Mouse (Mus musculus) heart, embryonic 14.5 days (tissue): ENCODE data around the gene Agbl5. TPM values are rescaled to one million over a fixed set of nuclear protein-coding genes. Genes with fewer than 3 reads are reported as not detected.

Experiments used
- ATAC-seq: fragments of 200-750 bp; cut with Nextera tagmentation; 2 replicates; pipeline ENCODE4 v1.8.0; 2017; ENCODE audit warnings: low read depth, moderate TSS enrichment; ENCODE audit not compliant: insufficient number of reproducible peaks, insufficient read depth, low FRiP score
- H3K27ac ChIP-seq, 2 experiments: fragments of 200-500 bp in 1 of 2; fragments of 300-500 bp in 1 of 2; sonication (generic) in 1 of 2; replicated peaks in 1 of 2; 2 replicates each; pipeline ENCODE4 v1.5.1; 2012 to 2014; ENCODE audit warnings: low read depth in 2 of 2, low read length in 2 of 2, control low read depth in 1 of 2, mild to moderate bottlenecking in 1 of 2, mixed read lengths in 1 of 2; ENCODE audit not compliant: control insufficient read depth in 1 of 2, insufficient read depth in 1 of 2
- H3K27me3 ChIP-seq: fragments of 300-500 bp; sonication (generic); 2 replicates; pipeline ENCODE4 v1.6.1; 2014; ENCODE audit warnings: mild to moderate bottlenecking, low read length, control low read depth; ENCODE audit not compliant: control insufficient read depth, insufficient read depth
- H3K36me3 ChIP-seq: fragments of 300-500 bp; sonication (generic); 2 replicates; pipeline ENCODE4 v1.6.1; 2014; ENCODE audit warnings: mild to moderate bottlenecking, control low read depth, low read length, mixed read lengths; ENCODE audit not compliant: control insufficient read depth, insufficient read depth
- H3K4me1 ChIP-seq, 2 experiments: fragments of 200-500 bp in 1 of 2; fragments of 300-500 bp in 1 of 2; sonication (generic) in 1 of 2; 2 replicates each; pipeline ENCODE4 v1.6.1; 2012 to 2014; ENCODE audit warnings: low read length in 2 of 2, control low read depth in 1 of 2, mixed read lengths in 1 of 2; ENCODE audit not compliant: control insufficient read depth in 2 of 2, insufficient read depth in 2 of 2
- H3K4me2 ChIP-seq: fragments of 300-500 bp; sonication (generic); 2 replicates; pipeline ENCODE4 v1.6.1; 2014; ENCODE audit warnings: mild to moderate bottlenecking, low read length
- H3K4me3 ChIP-seq, 2 experiments: fragments of 200-500 bp in 1 of 2; fragments of 300-500 bp in 1 of 2; sonication (generic) in 1 of 2; 2 replicates each; pipeline ENCODE4 v1.5.1; 2012 to 2014; ENCODE audit warnings: low read length in 2 of 2, mild to moderate bottlenecking in 2 of 2, control low read depth in 1 of 2, low read depth in 1 of 2, moderate library complexity in 1 of 2; ENCODE audit not compliant: control insufficient read depth in 1 of 2, insufficient read depth in 1 of 2
- H3K9ac ChIP-seq: fragments of 300-500 bp; sonication (generic); 2 replicates; pipeline ENCODE4 v1.6.1; 2014; ENCODE audit warnings: mild to moderate bottlenecking, low read length
- H3K9me3 ChIP-seq: fragments of 300-500 bp; sonication (generic); 2 replicates; pipeline ENCODE4 v1.6.1; 2016; ENCODE audit warnings: low read length, control low read depth; ENCODE audit not compliant: control insufficient read depth
- WGBS: fragments of 180-500 bp; shearing (Covaris S2); extraction: QIAGEN DNeasy Blood & Tissue Kit; methylation state at CpG from one replicate; pipeline ENCODE4 v1.1.7; 2014; 5-methylcytosine and 5-hydroxymethylcytosine counted together
- polyA plus RNA-seq: library from polyadenylated mRNA; unstranded; fragments of >200 nt; fragmentation: Nextera tagmentation; extraction: Ambion mirVana; gene quantifications from 2 replicates; pipeline ENCODE4 v1.2.1, GENCODE M21; 2014

Agbl5 gene
- polyA plus RNA-seq, 1 experiment from 2014 or later = 10.8 TPM

- Histone ChIP-seq H3K4me1 (peaks cover under 1 to 6% of the 10 kb centered on the region in 2 experiments; a peak in 2 of 4 replicates), H3K27me3 (no peaks in the 10 kb centered on the region), H3K4me3 (no peak overlapping the region; a peak in 1 of 4 replicates), H3K9ac (no peak overlapping the region), H3K36me3 (no peaks in the 10 kb centered on the region), H3K4me2 (peak overlapping the region; percentile 55), H3K9me3 (no peaks in the 10 kb centered on the region), H3K27ac (no peak overlapping the region)
- ATAC-seq = no peak
- 40% methylated on average over 7 of the region's 7 CpGs for WGBS
Measured at GRCm38 (mm10) chr5:30927945-30928529, 39.5 kb downstream of the Agbl5 start.

- no peaks in the 10 kb centered on the region for H3K9me3 ChIP-seq
- H3K4me2 ChIP-seq = no peak overlapping the region
- no peak overlapping the region for H3K4me3 ChIP-seq
- H3K27ac ChIP-seq = no peak overlapping the region
- no peak overlapping the region for H3K9ac ChIP-seq
- no peaks in the 10 kb centered on the region for H3K27me3 ChIP-seq
- ATAC-seq = no peak
- H3K4me1 ChIP-seq = peaks cover 0 to 6% of the 10 kb centered on the region in 2 experiments; a peak in 2 of 4 replicates
- 47% methylated on average over 4 of the region's 4 CpGs for WGBS
- no peaks in the 10 kb centered on the region for H3K36me3 ChIP-seq
Measured at GRCm38 (mm10) chr5:30930121-30930520, 41.6 kb downstream of the Agbl5 start.

GRCm38 (mm10) chr5:30930846-30931245 is 42.4 kb downstream of the Agbl5 start:
- H3K27me3 ChIP-seq = no peaks in the 10 kb centered on the region
- H3K27ac ChIP-seq = no peak overlapping the region
- 79% methylated on average over 6 of the region's 6 CpGs for WGBS
- H3K4me3 ChIP-seq = no peak overlapping the region
- H3K9ac ChIP-seq = no peak overlapping the region
- no peaks in the 10 kb centered on the region for H3K9me3 ChIP-seq
- H3K4me2 ChIP-seq = no peak overlapping the region
- ATAC-seq = no peak
- no peaks in the 10 kb centered on the region for H3K36me3 ChIP-seq
- peaks cover 0 to 6% of the 10 kb centered on the region in 2 experiments; a peak in 2 of 4 replicates for H3K4me1 ChIP-seq

- H3K9me3 ChIP-seq = no peaks in the 10 kb centered on the region
- WGBS = 56% methylated on average over 4 of the region's 4 CpGs
- H3K27me3 ChIP-seq = no peaks in the 10 kb centered on the region
- no peak for ATAC-seq
- H3K36me3 ChIP-seq = no peaks in the 10 kb centered on the region
- peaks cover 0 to 6% of the 10 kb centered on the region in 2 experiments; a peak in 2 of 4 replicates for H3K4me1 ChIP-seq
- no peak overlapping the region for H3K4me3 ChIP-seq
- no peak overlapping the region for H3K27ac ChIP-seq
- H3K9ac ChIP-seq = no peak overlapping the region
- H3K4me2 ChIP-seq = no peak overlapping the region
Measured at GRCm38 (mm10) chr5:30931378-30931777, 42.9 kb downstream of the Agbl5 start.

- Histone ChIP-seq H3K36me3 (no peaks in the 10 kb centered on the region), H3K27me3 (no peaks in the 10 kb centered on the region), H3K9ac (no peak overlapping the region), H3K4me2 (no peak overlapping the region), H3K4me3 (no peak overlapping the region), H3K4me1 (peaks cover 0 to 6% of the 10 kb centered on the region in 2 experiments; a peak in 2 of 4 replicates), H3K27ac (no peak overlapping the region), H3K9me3 (no peaks in the 10 kb centered on the region)
- ATAC-seq = no peak
- WGBS = 59% methylated on average over 5 of the region's 5 CpGs
Measured at GRCm38 (mm10) chr5:30933705-30934104, 45.2 kb downstream of the Agbl5 start.

- Histone ChIP-seq H3K27ac (no peak overlapping the region), H3K4me3 (no peak overlapping the region), H3K4me1 (peaks cover 0 to 6% of the 10 kb centered on the region in 2 experiments; a peak in 2 of 4 replicates), H3K9ac (no peak overlapping the region), H3K9me3 (no peaks in the 10 kb centered on the region), H3K27me3 (no peaks in the 10 kb centered on the region), H3K36me3 (no peaks in the 10 kb centered on the region), H3K4me2 (no peak overlapping the region)
- ATAC-seq = no peak
- WGBS = 92% methylated on average over 5 of the region's 5 CpGs
Measured at GRCm38 (mm10) chr5:30934725-30935461, 46.4 kb downstream of the Agbl5 start.

GRCm38 (mm10) chr5:30943004-30943403 is 54.5 kb downstream of the Agbl5 start:
- H3K36me3 ChIP-seq = no peaks in the 10 kb centered on the region
- H3K4me1 ChIP-seq = no peaks in the 10 kb centered on the region; a peak in 1 of 4 replicates
- no peaks in the 10 kb centered on the region for H3K9me3 ChIP-seq
- H3K9ac ChIP-seq = no peak overlapping the region
- no peak overlapping the region for H3K4me2 ChIP-seq
- no peak overlapping the region for H3K4me3 ChIP-seq
- H3K27me3 ChIP-seq = peaks cover 12% of the 10 kb centered on the region
- H3K27ac ChIP-seq = no peak overlapping the region
- WGBS = 90% methylated on average over 2 of the region's 2 CpGs
- ATAC-seq = no peak
